Mouse (Mus musculus): ENCODE results near the gene Meox1.
A peak's percentile ranks its signal among the peaks of the same experiment; 100 is the strongest.

The Meox1 gene

GRCm38 (mm10) chr11:101894204-101894603, at the start of gene Meox1:
Gene Meox1, minus strand, starts transcription at chr11:101894374.
- no peak for DNase-seq (ENCODE audit: low spot score)

- no peak for DNase-seq (ENCODE audit: low spot score)
Measured at GRCm38 (mm10) chr11:101943055-101943454, 48.9 kb upstream of the Meox1 start.

GRCm38 (mm10) chr11:101937108-101937507, 42.9 kb upstream of the Meox1 start:
- no peak for DNase-seq (ENCODE audit: low spot score)

GRCm38 (mm10) chr11:101936421-101936820, 42.2 kb upstream of the Meox1 start:
- no peak for DNase-seq (ENCODE audit: low spot score)

GRCm38 (mm10) chr11:101935743-101936142, 41.6 kb upstream of the Meox1 start:
- DNase-seq (ENCODE audit: low spot score) = no peak

- no peak for DNase-seq (ENCODE audit: low spot score)
Measured at GRCm38 (mm10) chr11:101931978-101932377, 37.8 kb upstream of the Meox1 start.

- DNase-seq (ENCODE audit: low spot score) = no peak
Measured at GRCm38 (mm10) chr11:101928030-101928762, 34.0 kb upstream of the Meox1 start.

GRCm38 (mm10) chr11:101926951-101927589, 32.9 kb upstream of the Meox1 start:
- no peak for DNase-seq (ENCODE audit: low spot score)

- no peak for DNase-seq (ENCODE audit: low spot score)
Measured at GRCm38 (mm10) chr11:101925636-101926035, 31.5 kb upstream of the Meox1 start.

- DNase-seq (ENCODE audit: low spot score) = no peak
Measured at GRCm38 (mm10) chr11:101924441-101924976, 30.3 kb upstream of the Meox1 start.

- no peak for DNase-seq (ENCODE audit: low spot score)
Measured at GRCm38 (mm10) chr11:101923988-101924387, 29.8 kb upstream of the Meox1 start.

GRCm38 (mm10) chr11:101921361-101921952, 27.3 kb upstream of the Meox1 start:
- DNase-seq (ENCODE audit: low spot score) = no peak

- peak; percentile 89 for DNase-seq (ENCODE audit: low spot score)
Measured at GRCm38 (mm10) chr11:101919660-101920059, 25.5 kb upstream of the Meox1 start.

- DNase-seq (ENCODE audit: low spot score) = no peak
Measured at GRCm38 (mm10) chr11:101918609-101919008, 24.4 kb upstream of the Meox1 start.

GRCm38 (mm10) chr11:101916772-101917171, 22.6 kb upstream of the Meox1 start:
- no peak for DNase-seq (ENCODE audit: low spot score)

GRCm38 (mm10) chr11:101913591-101913990, 19.4 kb upstream of the Meox1 start:
- no peak for DNase-seq (ENCODE audit: low spot score)

- no peak for DNase-seq (ENCODE audit: low spot score)
Measured at GRCm38 (mm10) chr11:101911855-101912579, 17.8 kb upstream of the Meox1 start.

- DNase-seq (ENCODE audit: low spot score) = peak; percentile 83
Measured at GRCm38 (mm10) chr11:101910230-101910946, 16.2 kb upstream of the Meox1 start.

- DNase-seq (ENCODE audit: low spot score) = no peak
Measured at GRCm38 (mm10) chr11:101908777-101909176, 14.6 kb upstream of the Meox1 start.

GRCm38 (mm10) chr11:101905115-101905514, 10.9 kb upstream of the Meox1 start:
- peak; percentile 80 for DNase-seq (ENCODE audit: low spot score)

- DNase-seq (ENCODE audit: low spot score) = no peak
Measured at GRCm38 (mm10) chr11:101901309-101901708, 7.1 kb upstream of the Meox1 start.

GRCm38 (mm10) chr11:101898328-101898727, 4.2 kb upstream of the Meox1 start:
- DNase-seq (ENCODE audit: low spot score) = no peak

Measured in layer of hippocampus, adult 11-12 months (tissue).